Mouse (Mus musculus): ENCODE results near the gene Itln1. TPM values are rescaled to one million over a fixed set of nuclear protein-coding genes. Genes with fewer than 3 reads are reported as not detected.
"Not testable (repeated sequence)": the region's sequence is repeated elsewhere in the genome, so short reads cannot be mapped to it uniquely, and the experiment has no call there.

The Itln1 gene
- polyA plus RNA-seq, 1 experiment from 2014 or later, result 0.23 TPM

- Histone ChIP-seq H3K4me3 (ENCODE audit: low read length) (no peak overlapping the region), H3K9me3 (ENCODE audit: control insufficient read depth, low read length) (no peaks in the 10 kb centered on the region), H3K4me2 (ENCODE audit: low read depth, low read length) (no peak overlapping the region), H3K9ac (ENCODE audit: low read depth, low read length) (no peak overlapping the region), H3K27me3 (replicated peaks; ENCODE audit: control insufficient read depth, insufficient read depth, low read length) (no peaks in the 10 kb centered on the region), H3K36me3 (ENCODE audit: control insufficient read depth, insufficient read depth, low read length) (no peaks in the 10 kb centered on the region), H3K4me1 (ENCODE audit: control insufficient read depth, insufficient read depth, low read length) (no peaks in the 10 kb centered on the region), H3K27ac (ENCODE audit: low read length) (no peak overlapping the region)
- WGBS, result 67% methylated on average over 9 of the region's 9 CpGs
- no peak for ATAC-seq
Measured at GRCm38 (mm10) chr1:171473920-171474640, 61.0 kb downstream of the Itln1 start.

- no peak overlapping the region for H3K27ac ChIP-seq (ENCODE audit: low read length)
- WGBS, result 48% methylated on average over 4 of the region's 4 CpGs
- H3K9ac ChIP-seq (ENCODE audit: low read depth, low read length), result no peak overlapping the region
- no peaks in the 10 kb centered on the region for H3K36me3 ChIP-seq (ENCODE audit: control insufficient read depth, insufficient read depth, low read length)
- no peaks in the 10 kb centered on the region for H3K9me3 ChIP-seq (ENCODE audit: control insufficient read depth, low read length)
- H3K4me2 ChIP-seq (ENCODE audit: low read depth, low read length), result no peak overlapping the region
- no peak for ATAC-seq
- no peaks in the 10 kb centered on the region for H3K4me1 ChIP-seq (ENCODE audit: control insufficient read depth, insufficient read depth, low read length)
- no peak overlapping the region for H3K4me3 ChIP-seq (ENCODE audit: low read length)
- no peaks in the 10 kb centered on the region for H3K27me3 ChIP-seq (replicated peaks; ENCODE audit: control insufficient read depth, insufficient read depth, low read length)
Measured at GRCm38 (mm10) chr1:171473506-171473905, 61.6 kb downstream of the Itln1 start.

- 91% methylated on average over 8 of the region's 8 CpGs for WGBS
Measured at GRCm38 (mm10) chr1:171471941-171472340, 63.2 kb downstream of the Itln1 start.

GRCm38 (mm10) chr1:171471452-171471851 is 63.6 kb downstream of the Itln1 start:
- no peak for ATAC-seq
- 82% methylated on average over 1 of the region's 1 CpGs for WGBS
- Histone ChIP-seq H3K36me3 (ENCODE audit: control insufficient read depth, insufficient read depth, low read length) (no peaks in the 10 kb centered on the region), H3K27me3 (replicated peaks; ENCODE audit: control insufficient read depth, insufficient read depth, low read length) (no peaks in the 10 kb centered on the region), H3K9ac (ENCODE audit: low read depth, low read length) (no peak overlapping the region), H3K4me2 (ENCODE audit: low read depth, low read length) (no peak overlapping the region), H3K27ac (ENCODE audit: low read length) (no peak overlapping the region), H3K4me1 (ENCODE audit: control insufficient read depth, insufficient read depth, low read length) (no peaks in the 10 kb centered on the region), H3K9me3 (ENCODE audit: control insufficient read depth, low read length) (no peaks in the 10 kb centered on the region), H3K4me3 (ENCODE audit: low read length) (no peak overlapping the region)

More at GRCm38 (mm10) chr1:171471941-171472340, 63.2 kb downstream of the Itln1 start:
- not testable (repeated sequence) for H3K36me3 ChIP-seq (ENCODE audit: control insufficient read depth, insufficient read depth, low read length); H3K9ac ChIP-seq (ENCODE audit: low read depth, low read length); ATAC-seq; H3K4me1 ChIP-seq (ENCODE audit: control insufficient read depth, insufficient read depth, low read length); H3K9me3 ChIP-seq (ENCODE audit: control insufficient read depth, low read length); H3K27ac ChIP-seq (ENCODE audit: low read length); H3K27me3 ChIP-seq (replicated peaks; ENCODE audit: control insufficient read depth, insufficient read depth, low read length); H3K4me2 ChIP-seq (ENCODE audit: low read depth, low read length); H3K4me3 ChIP-seq (ENCODE audit: low read length)

- no peaks in the 10 kb centered on the region for H3K4me1 ChIP-seq (ENCODE audit: control insufficient read depth, insufficient read depth, low read length)
- H3K27ac ChIP-seq (ENCODE audit: low read length), result no peak overlapping the region
- H3K36me3 ChIP-seq (ENCODE audit: control insufficient read depth, insufficient read depth, low read length), result no peaks in the 10 kb centered on the region
- no peaks in the 10 kb centered on the region for H3K27me3 ChIP-seq (replicated peaks; ENCODE audit: control insufficient read depth, insufficient read depth, low read length)
- no peak for ATAC-seq
- H3K4me3 ChIP-seq (ENCODE audit: low read length), result no peak overlapping the region
- H3K9ac ChIP-seq (ENCODE audit: low read depth, low read length), result no peak overlapping the region
- 73% methylated on average over 5 of the region's 5 CpGs for WGBS
- H3K4me2 ChIP-seq (ENCODE audit: low read depth, low read length), result no peak overlapping the region
- H3K9me3 ChIP-seq (ENCODE audit: control insufficient read depth, low read length), result no peaks in the 10 kb centered on the region
Measured at GRCm38 (mm10) chr1:171470896-171471295, 64.2 kb downstream of the Itln1 start.

GRCm38 (mm10) chr1:171470371-171470871 is 64.7 kb downstream of the Itln1 start:
- Histone ChIP-seq H3K36me3 (ENCODE audit: control insufficient read depth, insufficient read depth, low read length) (no peaks in the 10 kb centered on the region), H3K4me3 (ENCODE audit: low read length) (no peak overlapping the region), H3K27ac (ENCODE audit: low read length) (no peak overlapping the region), H3K4me2 (ENCODE audit: low read depth, low read length) (no peak overlapping the region), H3K27me3 (replicated peaks; ENCODE audit: control insufficient read depth, insufficient read depth, low read length) (no peaks in the 10 kb centered on the region), H3K9ac (ENCODE audit: low read depth, low read length) (no peak overlapping the region), H3K9me3 (ENCODE audit: control insufficient read depth, low read length) (no peaks in the 10 kb centered on the region), H3K4me1 (ENCODE audit: control insufficient read depth, insufficient read depth, low read length) (no peaks in the 10 kb centered on the region)
- ATAC-seq, result peak; percentile 24; the same call in 1 of the 2 replicates
- WGBS, result 31% methylated on average over 7 of the region's 7 CpGs

- 82% methylated on average over 3 of the region's 3 CpGs for WGBS
- Histone ChIP-seq H3K9ac (ENCODE audit: low read depth, low read length) (no peak overlapping the region), H3K27ac (ENCODE audit: low read length) (no peak overlapping the region)
Measured at GRCm38 (mm10) chr1:171469678-171470077, 65.4 kb downstream of the Itln1 start.

More at GRCm38 (mm10) chr1:171469678-171470077, 65.4 kb downstream of the Itln1 start:
- no peak; the same call in 1 of the 2 replicates for ATAC-seq
- H3K36me3 ChIP-seq (ENCODE audit: control insufficient read depth, insufficient read depth, low read length), result no peaks in the 10 kb centered on the region
- H3K4me1 ChIP-seq (ENCODE audit: control insufficient read depth, insufficient read depth, low read length), result no peaks in the 10 kb centered on the region
- H3K9me3 ChIP-seq (ENCODE audit: control insufficient read depth, low read length), result no peaks in the 10 kb centered on the region
- H3K27me3 ChIP-seq (replicated peaks; ENCODE audit: control insufficient read depth, insufficient read depth, low read length), result no peaks in the 10 kb centered on the region
- no peak overlapping the region for H3K4me3 ChIP-seq (ENCODE audit: low read length)
- no peak overlapping the region for H3K4me2 ChIP-seq (ENCODE audit: low read depth, low read length)

Other genes starting within 250 kb of the Itln1 start
- gene Usp21, start 247.3 kb downstream of the Itln1 start, polyA plus RNA-seq (2015; fragmentation: Nextera tagmentation; extraction: Ambion mirVana), result 50.8 and 53.2 TPM in 2 replicates
- gene Ufc1, start 240.3 kb downstream of the Itln1 start, polyA plus RNA-seq (2015; fragmentation: Nextera tagmentation; extraction: Ambion mirVana), result 98.8 and 103 TPM in 2 replicates
- gene Dedd, start 206.1 kb downstream of the Itln1 start, polyA plus RNA-seq (2015; fragmentation: Nextera tagmentation; extraction: Ambion mirVana), result 42.6 and 46.8 TPM in 2 replicates
- gene Nit1, start 189.6 kb downstream of the Itln1 start, polyA plus RNA-seq (2015; fragmentation: Nextera tagmentation; extraction: Ambion mirVana), result 57.6 and 60.9 TPM in 2 replicates
- 83.5 and 99.0 TPM in 2 replicates for gene Pfdn2, start 189.6 kb downstream of the Itln1 start, polyA plus RNA-seq (2015; fragmentation: Nextera tagmentation; extraction: Ambion mirVana)
- 0.60 and 1.1 TPM in 2 replicates for gene Klhdc9, start 174.5 kb downstream of the Itln1 start, polyA plus RNA-seq (2015; fragmentation: Nextera tagmentation; extraction: Ambion mirVana)
- 2.8 and 3.8 TPM in 2 replicates for gene Nectin4, start 165.2 kb downstream of the Itln1 start, polyA plus RNA-seq (2015; fragmentation: Nextera tagmentation; extraction: Ambion mirVana)
- gene Arhgap30, start 146.3 kb downstream of the Itln1 start, polyA plus RNA-seq (2015; fragmentation: Nextera tagmentation; extraction: Ambion mirVana), result 2.0 and 2.5 TPM in 2 replicates
- gene Usf1, start 124.0 kb downstream of the Itln1 start, polyA plus RNA-seq (2015; fragmentation: Nextera tagmentation; extraction: Ambion mirVana), result 54.6 and 58.1 TPM in 2 replicates
- 5.3 and 5.6 TPM in 2 replicates for gene Tstd1, start 116.4 kb downstream of the Itln1 start, polyA plus RNA-seq (2015; fragmentation: Nextera tagmentation; extraction: Ambion mirVana)
- gene F11r, start 97.8 kb downstream of the Itln1 start, polyA plus RNA-seq (2015; fragmentation: Nextera tagmentation; extraction: Ambion mirVana), result 101 and 108 TPM in 2 replicates
- 11.1 and 11.2 TPM in 2 replicates for gene Alyref2, start 31.8 kb downstream of the Itln1 start, polyA plus RNA-seq (2015; fragmentation: Nextera tagmentation; extraction: Ambion mirVana)
- gene Cd244a, start 23.9 kb upstream of the Itln1 start, polyA plus RNA-seq (2015; fragmentation: Nextera tagmentation; extraction: Ambion mirVana), result 0.62 and 0.91 TPM in 2 replicates
- gene Ly9, start 72.1 kb upstream of the Itln1 start, polyA plus RNA-seq (2015; fragmentation: Nextera tagmentation; extraction: Ambion mirVana), result 0.51 and 0.60 TPM in 2 replicates
- gene Slamf7, start 117.7 kb upstream of the Itln1 start, polyA plus RNA-seq (2015; fragmentation: Nextera tagmentation; extraction: Ambion mirVana), result 0.18 and 0.23 TPM in 2 replicates
- 4.4 and 4.7 TPM in 2 replicates for gene Cd48, start 146.7 kb upstream of the Itln1 start, polyA plus RNA-seq (2015; fragmentation: Nextera tagmentation; extraction: Ambion mirVana)
- 0.11 and 0.15 TPM in 2 replicates for gene Slamf1, start 231.8 kb upstream of the Itln1 start, polyA plus RNA-seq (2015; fragmentation: Nextera tagmentation; extraction: Ambion mirVana)